Mouse (Mus musculus) olfactory bulb, adult 2 months (tissue): ENCODE results near the gene Zdhhc9.

ENCODE experiments used
- CTCF ChIP-seq: fragments of 200-500 bp; IDR thresholded peaks from 2 replicates; pipeline ENCODE4 v1.5.1; 2012; ENCODE audit warnings: low read depth, mild to moderate bottlenecking, low read length, moderate library complexity; ENCODE audit not compliant: insufficient read depth
- POLR2A ChIP-seq: fragments of 200-500 bp; IDR thresholded peaks from 2 replicates; pipeline ENCODE4 v1.6.1; 2012; ENCODE audit warnings: mild to moderate bottlenecking, low read depth, low read length, moderate library complexity; ENCODE audit not compliant: insufficient read depth

DNA sequence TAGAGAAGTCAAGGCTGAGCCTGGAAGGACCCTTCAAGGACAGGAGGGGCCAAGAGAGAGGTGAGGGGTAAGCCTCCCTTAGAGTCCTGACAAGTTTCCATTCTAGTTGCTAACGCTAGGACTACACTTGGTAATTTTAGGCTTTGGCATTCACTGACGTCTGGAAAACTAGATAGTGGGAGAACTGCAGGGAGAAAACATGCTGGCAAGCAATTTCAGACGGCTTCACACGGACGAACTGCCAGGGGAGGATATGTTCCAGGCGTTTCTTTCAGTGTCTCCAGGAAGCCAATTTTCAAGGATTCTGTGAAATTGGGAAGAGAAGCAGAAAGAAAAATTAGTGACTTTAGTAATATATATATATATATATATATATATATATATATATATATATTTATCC lies 26.8 kb downstream of the Zdhhc9 start:
- no peak for TF ChIP-seq CTCF
- TF ChIP-seq POLR2A, result no peak
